Mouse (Mus musculus) CD4-positive, CD25-positive, alpha-beta regulatory T cell, adult 2 months (primary cell): ENCODE measurements at regions not wholly inside any gene's neighbourhood (a gene's known extent, or its start where the extent isn't known, plus 50 kb on each side); places are given as distances from the start of the nearest gene placed in this dataset.
"Not testable (repeated sequence)": the region's sequence is repeated elsewhere in the genome, so short reads cannot be mapped to it uniquely, and the experiment has no call there.

Experiments
- DNase-seq: peaks from one replicate; pipeline ENCODE4 v3.0.0-alpha.2; 2012; ENCODE audit warnings: low read depth, low spot score

- no peak for DNase-seq
Observed at GRCm38 (mm10) chr5:78075203-78075602, 667.4 kb upstream of the Igfbp7 start.

- DNase-seq = no peak
Observed at GRCm38 (mm10) chr5:78032554-78033250, 624.9 kb upstream of the Igfbp7 start.

DNA sequence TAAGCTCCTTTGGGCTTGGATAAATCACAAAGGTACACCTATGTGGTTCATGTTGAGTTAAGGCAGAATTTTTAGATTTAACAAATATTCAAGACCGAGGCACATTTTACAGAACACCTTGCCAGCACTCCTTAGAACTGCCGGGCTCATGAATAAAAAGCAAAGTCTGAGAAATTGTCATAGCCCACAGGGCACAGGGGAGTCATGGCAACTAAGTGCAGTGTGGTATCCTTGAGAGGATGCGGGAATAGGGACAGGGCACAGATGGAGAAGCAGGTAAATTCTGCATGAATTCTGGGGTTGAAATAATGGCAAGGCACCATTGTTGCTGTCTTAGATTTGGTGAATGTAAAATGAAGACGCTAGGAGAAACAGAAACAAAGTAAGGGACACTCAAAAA lies 609.7 kb upstream of the Igfbp7 start:
- no peak for DNase-seq

- no peak for DNase-seq
Observed at GRCm38 (mm10) chr5:77986449-77987047, 578.7 kb upstream of the Igfbp7 start.

DNA sequence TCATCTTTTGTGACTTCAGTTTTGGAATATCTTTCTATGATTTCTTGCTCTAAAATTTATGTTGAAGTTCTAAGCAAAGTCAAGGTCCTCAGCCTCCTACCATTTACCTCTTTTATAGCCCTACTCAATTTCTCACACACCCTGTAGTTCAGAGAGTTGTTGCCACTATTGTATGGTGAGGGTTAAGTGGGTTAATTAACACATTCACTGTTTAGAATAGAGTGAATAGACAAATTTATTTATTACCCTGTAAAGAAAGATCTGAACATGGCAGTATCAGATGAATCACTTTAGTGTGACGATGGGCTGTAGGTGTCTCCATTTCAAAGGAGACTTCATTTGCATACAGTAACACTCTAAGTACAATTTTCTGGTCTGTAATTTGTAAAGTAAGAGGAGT lies 577.4 kb upstream of the Igfbp7 start:
- DNase-seq = no peak

GRCm38 (mm10) chr5:77940021-77940420 lies 532.2 kb upstream of the Igfbp7 start:
- not testable (repeated sequence) for DNase-seq

- no peak for DNase-seq
Observed at GRCm38 (mm10) chr5:77931874-77932273, 524.0 kb upstream of the Igfbp7 start.

GRCm38 (mm10) chr5:77921186-77921585 lies 513.3 kb upstream of the Igfbp7 start:
- DNase-seq = no peak

GRCm38 (mm10) chr5:77917086-77917676 lies 509.3 kb upstream of the Igfbp7 start:
- DNase-seq = no peak

GRCm38 (mm10) chr5:77916375-77916774 lies 508.5 kb upstream of the Igfbp7 start:
- DNase-seq = no peak

- no peak for DNase-seq
Observed at GRCm38 (mm10) chr5:77909218-77909617, 501.4 kb upstream of the Igfbp7 start.

GRCm38 (mm10) chr5:77892024-77892423 lies 484.2 kb upstream of the Igfbp7 start:
- not testable (repeated sequence) for DNase-seq

DNA sequence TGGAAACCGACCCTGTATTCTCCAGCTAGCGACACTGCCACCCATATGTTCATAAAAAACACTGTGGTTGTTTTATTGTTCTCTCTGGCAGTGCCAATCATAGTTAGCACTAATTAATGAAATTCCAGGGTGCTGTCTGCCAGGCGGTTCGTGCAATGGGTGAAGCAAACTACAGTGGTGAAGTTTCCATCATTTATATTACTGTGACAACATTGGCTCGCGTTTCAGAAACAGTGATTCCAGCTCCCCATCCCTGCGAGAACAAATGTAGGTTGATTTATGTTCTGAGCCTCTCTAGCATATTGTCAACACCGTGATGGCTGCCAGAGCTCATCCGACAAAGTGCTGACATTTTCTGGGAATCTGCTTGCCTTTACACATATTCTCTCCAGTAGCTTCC lies 480.7 kb upstream of the Igfbp7 start:
- DNase-seq = no peak

DNA sequence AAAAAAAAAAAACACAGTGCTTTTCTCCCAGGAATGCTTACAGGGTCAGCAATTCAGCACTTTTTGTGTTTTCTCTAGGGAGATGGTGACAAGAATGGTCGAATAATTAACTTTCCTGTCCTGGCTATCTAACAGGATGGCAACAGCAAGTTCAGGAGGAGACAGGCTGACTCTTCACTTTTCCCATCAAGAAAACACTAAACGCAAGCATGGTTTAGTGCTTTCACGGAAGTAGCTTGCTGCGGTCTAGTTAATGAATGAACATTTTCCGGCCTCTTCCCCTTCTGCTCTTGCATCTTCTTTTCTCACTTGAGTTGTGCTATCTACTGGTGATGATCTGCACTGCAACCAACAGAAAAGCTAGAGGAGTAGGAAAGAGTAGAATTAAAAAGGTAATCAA lies 463.6 kb upstream of the Igfbp7 start:
- no peak for DNase-seq

DNA sequence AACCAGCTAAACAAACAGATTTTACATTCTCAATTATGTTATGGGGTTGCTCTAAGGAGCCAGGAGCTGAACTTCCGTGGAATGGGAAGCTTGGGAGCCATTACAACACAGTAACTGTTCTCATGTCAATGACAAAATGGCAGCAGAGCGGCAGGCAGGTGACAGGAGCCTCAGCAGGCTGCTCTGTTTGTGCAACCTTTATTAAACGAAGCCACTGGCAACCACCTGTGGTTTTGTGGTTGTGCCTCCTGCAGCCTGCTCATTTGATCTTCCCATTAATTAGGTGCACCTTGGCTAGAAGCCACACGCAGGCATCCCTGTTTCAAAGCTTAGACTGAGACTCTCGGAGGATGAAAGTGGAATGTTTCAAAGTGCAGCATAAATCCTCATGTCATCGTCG lies 457.5 kb upstream of the Igfbp7 start:
- no peak for DNase-seq

- no peak for DNase-seq
Observed at GRCm38 (mm10) chr5:77855191-77855590, 447.4 kb upstream of the Igfbp7 start.

GRCm38 (mm10) chr5:77853999-77854784 lies 446.4 kb upstream of the Igfbp7 start:
- no peak for DNase-seq

GRCm38 (mm10) chr5:77851645-77852044 lies 443.8 kb upstream of the Igfbp7 start:
- no peak for DNase-seq

DNA sequence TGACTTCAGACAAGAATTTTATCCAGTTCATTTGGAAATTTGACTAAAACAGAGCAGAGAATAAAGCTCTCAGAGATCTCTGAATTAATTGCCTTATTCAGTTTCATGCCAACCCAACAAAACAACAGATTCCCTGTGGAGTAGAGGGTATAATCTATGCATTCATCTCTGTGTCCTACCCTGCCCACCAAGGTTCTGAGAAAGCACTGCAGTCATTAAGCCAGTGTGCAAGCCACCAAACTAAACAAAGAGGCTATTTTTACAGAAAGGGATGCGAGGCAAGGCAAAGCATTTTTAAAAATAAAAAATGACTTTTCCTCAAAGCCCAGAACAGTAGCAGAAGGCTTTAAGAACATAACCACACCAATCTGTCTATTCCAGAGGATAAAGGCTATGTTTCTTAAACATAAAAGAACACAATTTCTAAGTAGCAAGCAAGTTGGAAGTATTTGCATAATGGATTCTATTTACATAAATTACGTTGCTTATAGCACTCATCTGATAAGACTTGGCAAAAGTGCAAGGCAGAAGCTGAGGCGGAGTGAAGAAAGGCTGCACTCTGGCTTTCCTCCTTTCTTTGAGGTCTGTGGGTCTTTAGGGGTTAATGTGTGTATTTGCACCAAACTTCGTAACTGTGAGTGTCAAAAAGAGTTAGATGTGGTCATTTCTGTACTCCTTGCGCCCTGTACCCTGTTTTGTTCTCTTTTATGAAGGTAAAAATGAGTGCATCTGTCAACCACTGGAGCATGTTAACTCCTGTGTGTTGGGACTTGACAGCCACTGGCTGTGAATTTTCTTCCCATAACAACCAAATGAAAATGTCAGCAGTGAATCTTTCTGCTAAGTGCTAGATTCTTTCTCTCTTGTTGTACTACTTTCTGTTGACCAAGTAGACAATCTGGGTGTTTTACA lies 430.6 kb upstream of the Igfbp7 start:
- DNase-seq = no peak

DNA sequence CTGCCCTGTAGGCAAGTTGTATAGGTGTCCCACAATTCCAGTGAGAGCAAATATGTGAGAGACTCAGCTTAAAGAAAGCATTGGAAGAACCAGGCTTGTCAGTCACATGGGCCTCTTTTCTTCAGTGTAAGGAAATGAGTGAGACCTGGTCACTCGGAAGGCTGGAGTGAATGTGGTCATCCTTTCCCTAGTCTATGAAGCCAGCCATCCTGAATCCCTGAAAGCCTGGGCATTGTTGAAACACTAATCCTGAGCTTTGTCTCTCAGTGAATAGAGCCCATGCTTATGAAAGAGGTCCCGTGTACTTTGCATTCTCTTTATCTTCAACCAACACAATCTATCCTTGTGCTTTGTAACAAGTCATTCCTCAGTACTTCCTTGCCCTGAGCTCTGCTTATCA lies 420.1 kb upstream of the Igfbp7 start:
- DNase-seq = no peak

- DNase-seq = no peak
Observed at GRCm38 (mm10) chr5:77826063-77826462, 418.2 kb upstream of the Igfbp7 start.
